Mouse (Mus musculus) MEL (cell line): ENCODE data around the gene Cog4. TPM values are rescaled to one million over a fixed set of nuclear protein-coding genes. Genes with fewer than 3 reads are reported as not detected.

ENCODE experiments used
- DNase-seq: peaks from one replicate; pipeline ENCODE4 v3.0.0; 2011; ENCODE audit warnings: low read depth, low spot score
- H3K27ac ChIP-seq: 2 replicates; pipeline ENCODE4 v1.5.1; 2012; ENCODE audit warnings: low read depth, mild to moderate bottlenecking, control low read depth, low read length, moderate library complexity; ENCODE audit not compliant: control insufficient read depth
- H3K27me3 ChIP-seq, 2 experiments: fragments of 150-350 bp in 1 of 2; sonication (generic) in 1 of 2; 2 replicates each; pipeline ENCODE4 v1.6.1; 2012; ENCODE audit warnings: low read length in 2 of 2, mild to moderate bottlenecking in 2 of 2, improper control_type of control experiment in 1 of 2, moderate library complexity in 1 of 2; ENCODE audit not compliant: insufficient read depth in 2 of 2, control insufficient read depth in 1 of 2
- H3K36me3 ChIP-seq, 2 experiments: 2 replicates each; pipeline ENCODE4 v1.6.1; 2012 to 2014; ENCODE audit warnings: low read length in 2 of 2, improper control_type of control experiment in 1 of 2, inconsistent platforms in 1 of 2, mild to moderate bottlenecking in 1 of 2; ENCODE audit not compliant: insufficient read depth in 2 of 2, control insufficient read depth in 1 of 2
- H3K4me1 ChIP-seq, 2 experiments: fragments of 150-350 bp in 1 of 2; sonication (generic) in 1 of 2; 2 replicates each; pipeline ENCODE4 v1.6.1; 2012; ENCODE audit warnings: low read length in 2 of 2, improper control_type of control experiment in 1 of 2, mild to moderate bottlenecking in 1 of 2; ENCODE audit not compliant: insufficient read depth in 2 of 2, control insufficient read depth in 1 of 2
- H3K4me3 ChIP-seq, 2 experiments: fragments of 150-350 bp in 1 of 2; sonication (generic) in 1 of 2; 2 replicates each; pipeline ENCODE4 v1.5.1; 2012; ENCODE audit warnings: low read depth in 2 of 2, low read length in 2 of 2, mild to moderate bottlenecking in 2 of 2, moderate library complexity in 2 of 2, control low read depth in 1 of 2, improper control_type of control experiment in 1 of 2; ENCODE audit not compliant: control insufficient read depth in 1 of 2, insufficient read depth in 1 of 2
- H3K79me2 ChIP-seq: 2 replicates; pipeline ENCODE4 v1.6.1; 2012; ENCODE audit warnings: mild to moderate bottlenecking, low read length, moderate library complexity; ENCODE audit not compliant: control insufficient read depth, poor library complexity, insufficient read depth
- H3K9ac ChIP-seq: 2 replicates; pipeline ENCODE4 v1.6.1; 2012; ENCODE audit warnings: low read depth, mild to moderate bottlenecking, control low read depth, low read length, moderate library complexity; ENCODE audit not compliant: control insufficient read depth, poor library complexity, severe bottlenecking
- H3K9me3 ChIP-seq: fragments of 150-350 bp; sonication (generic); replicated peaks from 2 replicates; pipeline ENCODE4 v1.6.1; 2012; ENCODE audit warnings: mild to moderate bottlenecking, low read length, improper control_type of control experiment, moderate library complexity; ENCODE audit not compliant: insufficient read depth
- BHLHE40 ChIP-seq: IDR thresholded peaks from 2 replicates; pipeline ENCODE4 v1.6.1; 2012; ENCODE audit warnings: low read depth, mild to moderate bottlenecking, inconsistent platforms, low read length, improper control_type of control experiment, borderline replicate concordance
- CTCF ChIP-seq, 3 experiments: IDR thresholded peaks in 2 of 3; conservative IDR thresholded peaks in 1 of 3; 2 replicates each; pipeline ENCODE4 v1.5.1; 2011 to 2012; ENCODE audit warnings: low read length in 3 of 3, low read depth in 2 of 3, mild to moderate bottlenecking in 2 of 3, improper control_type of control experiment in 1 of 3, inconsistent platforms in 1 of 3, mixed read lengths in 1 of 3, moderate library complexity in 1 of 3; ENCODE audit not compliant: control insufficient read depth in 1 of 3, insufficient read depth in 1 of 3, poor library complexity in 1 of 3, severe bottlenecking in 1 of 3
- E2F4 ChIP-seq: IDR thresholded peaks from 2 replicates; pipeline ENCODE4 v1.6.1; 2011; ENCODE audit warnings: low read depth, low read length, improper control_type of control experiment, borderline replicate concordance
- ETS1 ChIP-seq: IDR thresholded peaks from 2 replicates; pipeline ENCODE4 v1.6.1; 2012; ENCODE audit warnings: low read depth, mild to moderate bottlenecking, inconsistent platforms, low read length, improper control_type of control experiment, moderate library complexity
- GABPA ChIP-seq: IDR thresholded peaks from 2 replicates; pipeline ENCODE4 v1.6.1; 2012; ENCODE audit warnings: low read depth, mild to moderate bottlenecking, inconsistent platforms, low read length, improper control_type of control experiment, moderate library complexity
- GATA1 ChIP-seq: IDR thresholded peaks from 2 replicates; pipeline ENCODE4 v1.6.1; 2011; ENCODE audit warnings: low read depth, low read length, improper control_type of control experiment
- HCFC1 ChIP-seq: IDR thresholded peaks from 2 replicates; pipeline ENCODE4 v1.6.1; 2012; ENCODE audit warnings: low read depth, mild to moderate bottlenecking, inconsistent platforms, low read length, improper control_type of control experiment, moderate library complexity
- JUND ChIP-seq: IDR thresholded peaks from 2 replicates; pipeline ENCODE4 v1.6.1; 2011; ENCODE audit warnings: low read depth, mild to moderate bottlenecking, improper control_type of control experiment, low read length
- KAT2A ChIP-seq: conservative IDR thresholded peaks from 2 replicates; pipeline ENCODE4 v1.6.1; 2012; ENCODE audit warnings: low read depth, low read length, improper control_type of control experiment, inconsistent platforms
- MAFK ChIP-seq: IDR thresholded peaks from 2 replicates; pipeline ENCODE4 v1.6.1; 2011; ENCODE audit warnings: low read depth, mild to moderate bottlenecking, low read length, improper control_type of control experiment, borderline replicate concordance
- MAZ ChIP-seq: IDR thresholded peaks from 2 replicates; pipeline ENCODE4 v1.6.1; 2012; ENCODE audit warnings: low read depth, mild to moderate bottlenecking, inconsistent platforms, low read length, improper control_type of control experiment
- NRF1 ChIP-seq: IDR thresholded peaks from 2 replicates; pipeline ENCODE4 v1.6.1; 2014; ENCODE audit warnings: low read depth, mild to moderate bottlenecking, inconsistent platforms, low read length, improper control_type of control experiment, moderate library complexity; ENCODE audit not compliant: poor library complexity, insufficient read depth, severe bottlenecking
- POLR2A ChIP-seq, 2 experiments: IDR thresholded peaks; 2 replicates each; pipeline ENCODE4 v1.6.1; 2011 to 2012; ENCODE audit warnings: low read length in 2 of 2, mild to moderate bottlenecking in 2 of 2, control low read depth in 1 of 2, improper control_type of control experiment in 1 of 2, low read depth in 1 of 2, moderate library complexity in 1 of 2; ENCODE audit not compliant: control insufficient read depth in 1 of 2, insufficient read depth in 1 of 2, poor library complexity in 1 of 2
- POLR2AphosphoS2 ChIP-seq: IDR thresholded peaks from 2 replicates; pipeline ENCODE4 v1.6.1; 2011; ENCODE audit warnings: low read length, improper control_type of control experiment
- POLR2AphosphoS5 ChIP-seq: IDR thresholded peaks from 2 replicates; pipeline ENCODE4 v1.6.1; 2012; ENCODE audit warnings: low read depth, borderline replicate concordance, mild to moderate bottlenecking, inconsistent platforms, low read length, moderate library complexity, mixed read lengths
- RAD21 ChIP-seq: IDR thresholded peaks from 2 replicates; pipeline ENCODE4 v1.6.1; 2011; ENCODE audit warnings: mild to moderate bottlenecking, low read depth, low read length, improper control_type of control experiment
- RCOR1 ChIP-seq: IDR thresholded peaks from 2 replicates; pipeline ENCODE4 v1.6.1; 2012; ENCODE audit warnings: low read depth, mild to moderate bottlenecking, inconsistent platforms, low read length, improper control_type of control experiment
- SMC3 ChIP-seq: IDR thresholded peaks from 2 replicates; pipeline ENCODE4 v1.6.1; 2011; ENCODE audit warnings: low read depth, low read length, improper control_type of control experiment
- TCF12 ChIP-seq: IDR thresholded peaks from 2 replicates; pipeline ENCODE4 v1.6.1; 2014; ENCODE audit warnings: low read depth, mild to moderate bottlenecking, inconsistent platforms, low read length, improper control_type of control experiment, moderate library complexity
- ZC3H11A ChIP-seq: IDR thresholded peaks from 2 replicates; pipeline ENCODE4 v1.6.1; 2012; ENCODE audit warnings: low read depth, mild to moderate bottlenecking, inconsistent platforms, low read length, improper control_type of control experiment
- ZKSCAN1 ChIP-seq: IDR thresholded peaks from 2 replicates; pipeline ENCODE4 v1.6.1; 2012; ENCODE audit warnings: low read depth, mild to moderate bottlenecking, inconsistent platforms, low read length, improper control_type of control experiment, moderate library complexity
- ZNF384 ChIP-seq: IDR thresholded peaks from 2 replicates; pipeline ENCODE4 v1.6.1; 2012; ENCODE audit warnings: low read depth, mild to moderate bottlenecking, inconsistent platforms, low read length, improper control_type of control experiment
- polyA plus RNA-seq, 2 experiments: library from polyadenylated mRNA; stranded (reverse) in 1 of 2; unstranded in 1 of 2; fragments of >175 nt in 1 of 2; fragments of >200 nt in 1 of 2; gene quantifications; 2 replicates each; pipeline versions ENCODE4 v1.2.1 to v1.2.4; 2012; ENCODE audit warnings: low replicate concordance in 2 of 2, low read depth in 1 of 2; ENCODE audit not compliant: insufficient read length in 2 of 2, insufficient read depth in 1 of 2, missing spikeins in 1 of 2
- total RNA-seq: library from RNA; depleted of rRNA; stranded (reverse); fragments of 300-350 nt; gene quantifications from 2 replicates; pipeline ENCODE4 v1.2.3, GENCODE M21; 2012

Gene Cog4
- total and polyA plus RNA-seq, 3 experiments, result 32.1 to 35.3 TPM; not detected in 1

- Histone ChIP-seq H3K27ac (no peak overlapping the region), H3K79me2 (no peaks in the 10 kb centered on the region), H3K36me3 (peaks cover 20 to 22% of the 10 kb centered on the region in 2 experiments)
Measured at GRCm38 (mm10) chr8:110808495-110809472, 37.6 kb upstream of the Cog4 start.

GRCm38 (mm10) chr8:110809831-110810230 is 36.6 kb upstream of the Cog4 start:
- no peak for DNase-seq
- Histone ChIP-seq H3K36me3 (peaks cover 28 to 30% of the 10 kb centered on the region in 2 experiments), H3K9me3 (no peaks in the 10 kb centered on the region), H3K27me3 (no peaks in the 10 kb centered on the region), H3K4me3 (no peak overlapping the region), H3K79me2 (no peaks in the 10 kb centered on the region), H3K4me1 (peaks cover 7 to 11% of the 10 kb centered on the region in 2 experiments), H3K27ac (no peak overlapping the region), H3K9ac (no peak overlapping the region)
- TF ChIP-seq POLR2AphosphoS5, result no peak
- TF ChIP-seq HCFC1, result no peak
- no peak for TF ChIP-seq BHLHE40
- TF ChIP-seq MAFK, result no peak
- TF ChIP-seq GATA1, result no peak

More at GRCm38 (mm10) chr8:110808495-110809472, 37.6 kb upstream of the Cog4 start:
- H3K27me3 ChIP-seq, result no peaks in the 10 kb centered on the region
- H3K9ac ChIP-seq, result no peak overlapping the region
- peak; percentile 89 for TF ChIP-seq POLR2AphosphoS2
- TF ChIP-seq POLR2A (IDR thresholded peaks at IDR 0.05; ENCODE audit: control insufficient read depth in 1 of 2, insufficient read depth in 1 of 2, low read depth in 1 of 2, low read length in 2 of 2, poor library complexity in 1 of 2), result peak in 1 of 2 experiments; percentile 53; a peak in 2 of 4 replicates
- TF ChIP-seq ETS1, result no peak
- TF ChIP-seq TCF12, result no peak
- peak; percentile 35 for DNase-seq
- H3K4me3 ChIP-seq, result no peak overlapping the region
- H3K9me3 ChIP-seq, result no peaks in the 10 kb centered on the region
- H3K4me1 ChIP-seq, result peaks cover 7 to 8% of the 10 kb centered on the region in 2 experiments

- no peak for TF ChIP-seq RAD21
- TF ChIP-seq GABPA, result no peak
- no peak for TF ChIP-seq NRF1
- TF ChIP-seq KAT2A, result no peak
- no peak for TF ChIP-seq CTCF (IDR thresholded peaks at IDR 0.05 in 2 of 3, conservative IDR thresholded peaks at IDR 0.05 in 1 of 3; ENCODE audit: control insufficient read depth in 1 of 3, insufficient read depth in 1 of 3, low read depth in 2 of 3, low read length in 3 of 3, poor library complexity in 1 of 3, severe bottlenecking in 1 of 3)
- TF ChIP-seq BHLHE40, result no peak
- TF ChIP-seq ZKSCAN1, result no peak
- TF ChIP-seq SMC3, result no peak
- no peak for TF ChIP-seq JUND
- TF ChIP-seq RCOR1, result no peak
- TF ChIP-seq ETS1, result no peak
- no peak for TF ChIP-seq ZNF384
- no peak for TF ChIP-seq TCF12
- TF ChIP-seq E2F4, result no peak
- TF ChIP-seq POLR2AphosphoS5, result no peak
- no peak for TF ChIP-seq MAZ
- TF ChIP-seq ZC3H11A, result no peak
- TF ChIP-seq, all 39 proteins: peak for 0
- no peak for DNase-seq
- H3K4me3 ChIP-seq, result no peak overlapping the region
- H3K9me3 ChIP-seq, result no peaks in the 10 kb centered on the region
- H3K27ac ChIP-seq, result no peak overlapping the region
- H3K4me1 ChIP-seq, result peaks cover 7 to 11% of the 10 kb centered on the region in 2 experiments
- H3K79me2 ChIP-seq, result no peaks in the 10 kb centered on the region
- no peaks in the 10 kb centered on the region for H3K27me3 ChIP-seq
- H3K9ac ChIP-seq, result no peak overlapping the region
- H3K36me3 ChIP-seq, result peaks cover 30 to 34% of the 10 kb centered on the region in 2 experiments
Measured at GRCm38 (mm10) chr8:110810481-110811065, 35.8 kb upstream of the Cog4 start.
